Mouse (Mus musculus) erythroblast, embryonic 14.5 days (primary cell): ENCODE measurements around the gene Ring1. TPM values are rescaled to one million over a fixed set of nuclear protein-coding genes. Genes with fewer than 3 reads are reported as not detected.
A peak's percentile ranks its signal among the peaks of the same experiment; 100 is the strongest.

ENCODE experiments used
- H3K27me3 ChIP-seq: 2 replicates; pipeline ENCODE4 v1.6.1; 2012; ENCODE audit warnings: inconsistent platforms; ENCODE audit not compliant: control insufficient read depth
- H3K36me3 ChIP-seq: 2 replicates; pipeline ENCODE4 v1.6.1; 2012; ENCODE audit warnings: mild to moderate bottlenecking, inconsistent platforms; ENCODE audit not compliant: control insufficient read depth
- H3K4me1 ChIP-seq: 2 replicates; pipeline ENCODE4 v1.6.1; 2012; ENCODE audit warnings: inconsistent platforms; ENCODE audit not compliant: control insufficient read depth
- H3K4me3 ChIP-seq: replicated peaks from 2 replicates; pipeline ENCODE3; 2012; ENCODE audit warnings: moderate library complexity, mild to moderate bottlenecking, inconsistent platforms
- H3K9me3 ChIP-seq: 2 replicates; pipeline ENCODE4 v1.6.1; 2012; ENCODE audit warnings: low read length, inconsistent platforms, mixed read lengths; ENCODE audit not compliant: control insufficient read depth
- GATA1 ChIP-seq: IDR thresholded peaks from 2 replicates; pipeline ENCODE4 v1.6.1; 2012; ENCODE audit warnings: low read length, inconsistent platforms, mixed read lengths
- TAL1 ChIP-seq: IDR thresholded peaks from 3 replicates; pipeline ENCODE4 v1.6.1; 2012; ENCODE audit warnings: low read length, inconsistent platforms, mixed read lengths
- polyA plus RNA-seq: library from polyadenylated mRNA; stranded (reverse); fragments of >175 nt; gene quantifications from 2 replicates; pipeline ENCODE4 v1.2.3, GENCODE M21; 2012

Ring1 gene
- polyA plus RNA-seq, 1 experiment = 1.8 TPM

- Histone ChIP-seq H3K4me3 (peak overlapping the region; percentile 91), H3K27me3 (no peaks in the 10 kb centered on the region), H3K9me3 (no peaks in the 10 kb centered on the region), H3K4me1 (peaks cover 82% of the 10 kb centered on the region), H3K36me3 (peaks cover 45% of the 10 kb centered on the region)
- TF ChIP-seq TAL1 (no peak), GATA1 (no peak)
Measured at GRCm38 (mm10) chr17:34029890-34030595, 5.6 kb upstream of the Ring1 start.

- H3K4me1 ChIP-seq = peaks cover 90% of the 10 kb centered on the region
- no peaks in the 10 kb centered on the region for H3K9me3 ChIP-seq
- peaks cover 41% of the 10 kb centered on the region for H3K36me3 ChIP-seq
- H3K4me3 ChIP-seq = peak overlapping the region; percentile 91
- TF ChIP-seq TAL1 = no peak
- TF ChIP-seq GATA1 = no peak
- H3K27me3 ChIP-seq = no peaks in the 10 kb centered on the region
Measured at GRCm38 (mm10) chr17:34029150-34029889, 4.8 kb upstream of the Ring1 start.

- peak overlapping the region; percentile 84 for H3K4me3 ChIP-seq
- H3K36me3 ChIP-seq = peaks cover 35% of the 10 kb centered on the region
- peaks cover 90% of the 10 kb centered on the region for H3K4me1 ChIP-seq
- TF ChIP-seq GATA1 = no peak
- TF ChIP-seq TAL1 = no peak
- no peaks in the 10 kb centered on the region for H3K9me3 ChIP-seq
- H3K27me3 ChIP-seq = no peaks in the 10 kb centered on the region
Measured at GRCm38 (mm10) chr17:34028501-34029149, 4.1 kb upstream of the Ring1 start.

GRCm38 (mm10) chr17:34027656-34028223 is 3.3 kb upstream of the Ring1 start, which contains the start of gene H2-Ke6:
Gene H2-Ke6, minus strand, starts transcription at chr17:34028060.
- peaks cover 85% of the 10 kb centered on the region for H3K4me1 ChIP-seq
- H3K36me3 ChIP-seq = peaks cover 36% of the 10 kb centered on the region
- TF ChIP-seq GATA1 (no peak), TAL1 (no peak)
- H3K4me3 ChIP-seq = peak within 1 kb of the TSS; percentile 84
- H3K9me3 ChIP-seq = peaks cover 7% of the 10 kb centered on the region
- H3K27me3 ChIP-seq = no peaks in the 10 kb centered on the region

- Histone ChIP-seq H3K27me3 (no peaks in the 10 kb centered on the region), H3K9me3 (peaks cover 13% of the 10 kb centered on the region), H3K4me3 (peak overlapping the region; percentile 84), H3K36me3 (peaks cover 43% of the 10 kb centered on the region), H3K4me1 (peaks cover 79% of the 10 kb centered on the region)
- TF ChIP-seq GATA1 = no peak
- no peak for TF ChIP-seq TAL1
Measured at GRCm38 (mm10) chr17:34026917-34027655, 2.6 kb upstream of the Ring1 start.

- peak overlapping the region; percentile 1 for H3K4me3 ChIP-seq
- H3K27me3 ChIP-seq = no peaks in the 10 kb centered on the region
- H3K9me3 ChIP-seq = peaks cover 20% of the 10 kb centered on the region
- TF ChIP-seq GATA1 (no peak), TAL1 (no peak)
- H3K4me1 ChIP-seq = peaks cover 79% of the 10 kb centered on the region
- H3K36me3 ChIP-seq = peaks cover 51% of the 10 kb centered on the region
Measured at GRCm38 (mm10) chr17:34026221-34026620, 1.7 kb upstream of the Ring1 start.

- peaks cover 25% of the 10 kb centered on the region for H3K9me3 ChIP-seq
- TF ChIP-seq TAL1 = no peak
- TF ChIP-seq GATA1 = no peak
- H3K27me3 ChIP-seq = no peaks in the 10 kb centered on the region
- peak overlapping the region; percentile 91 for H3K4me3 ChIP-seq
- H3K4me1 ChIP-seq = peaks cover 74% of the 10 kb centered on the region
- H3K36me3 ChIP-seq = peaks cover 54% of the 10 kb centered on the region
Measured at GRCm38 (mm10) chr17:34025756-34026151, 1.3 kb upstream of the Ring1 start.
